Mouse (Mus musculus) heart, embryonic 13.5 days (tissue): ENCODE measurements around the gene Snx30. TPM values are rescaled to one million over a fixed set of nuclear protein-coding genes. Genes with fewer than 3 reads are reported as not detected.

ENCODE experiments used
- ATAC-seq: fragments of 200-750 bp; cut with Nextera tagmentation; 2 replicates; pipeline ENCODE4 v1.8.0; 2017; ENCODE audit warnings: moderate TSS enrichment; ENCODE audit not compliant: insufficient number of reproducible peaks, low FRiP score, low TSS enrichment; ENCODE audit errors: extremely low read depth
- H3K27ac ChIP-seq: fragments of 300-500 bp; sonication (generic); replicated peaks from 2 replicates; pipeline ENCODE4 v1.5.1; 2015; ENCODE audit warnings: moderate library complexity, mild to moderate bottlenecking, inconsistent platforms
- H3K27me3 ChIP-seq: fragments of 300-500 bp; sonication (generic); replicated peaks from 2 replicates; pipeline ENCODE4 v1.6.1; 2015; ENCODE audit warnings: mild to moderate bottlenecking, inconsistent platforms
- H3K36me3 ChIP-seq: fragments of 300-500 bp; sonication (generic); 2 replicates; pipeline ENCODE4 v1.6.1; 2015; ENCODE audit warnings: mild to moderate bottlenecking, inconsistent platforms
- H3K4me1 ChIP-seq: fragments of 300-500 bp; sonication (generic); 2 replicates; pipeline ENCODE4 v1.6.1; 2015; ENCODE audit warnings: inconsistent platforms
- H3K4me2 ChIP-seq: fragments of 300-500 bp; sonication (generic); 2 replicates; pipeline ENCODE4 v1.6.1; 2015; ENCODE audit warnings: inconsistent platforms, mild to moderate bottlenecking, moderate library complexity
- H3K4me3 ChIP-seq: fragments of 300-500 bp; sonication (generic); 2 replicates; pipeline ENCODE4 v1.5.1; 2015; ENCODE audit warnings: moderate library complexity, mild to moderate bottlenecking, inconsistent platforms
- H3K9ac ChIP-seq: fragments of 300-500 bp; sonication (generic); 2 replicates; pipeline ENCODE4 v1.6.1; 2015; ENCODE audit warnings: inconsistent platforms, mild to moderate bottlenecking, moderate library complexity
- H3K9me3 ChIP-seq: fragments of 300-500 bp; sonication (generic); 2 replicates; pipeline ENCODE4 v1.6.1; 2016; ENCODE audit warnings: inconsistent platforms
- WGBS: fragments of 180-500 bp; shearing (Covaris S2); methylation state at CpG from one replicate; pipeline ENCODE4 v1.1.7; 2015; ENCODE audit warnings: mixed read lengths; 5-methylcytosine and 5-hydroxymethylcytosine counted together
- polyA plus RNA-seq: library from polyadenylated mRNA; unstranded; fragments of >200 nt; fragmentation: Nextera tagmentation; extraction: Ambion mirVana; gene quantifications from 2 replicates; pipeline ENCODE4 v1.2.1, GENCODE M21; 2015

Gene Snx30
- polyA plus RNA-seq, 1 experiment from 2014 or later = 4.1 TPM

GRCm38 (mm10) chr4:59814094-59814493, 8.5 kb downstream of the Snx30 start:
- peak overlapping the region; percentile 48; the same call in 1 of the 2 replicates for H3K9ac ChIP-seq
- no peaks in the 10 kb centered on the region for H3K27me3 ChIP-seq

DNA sequence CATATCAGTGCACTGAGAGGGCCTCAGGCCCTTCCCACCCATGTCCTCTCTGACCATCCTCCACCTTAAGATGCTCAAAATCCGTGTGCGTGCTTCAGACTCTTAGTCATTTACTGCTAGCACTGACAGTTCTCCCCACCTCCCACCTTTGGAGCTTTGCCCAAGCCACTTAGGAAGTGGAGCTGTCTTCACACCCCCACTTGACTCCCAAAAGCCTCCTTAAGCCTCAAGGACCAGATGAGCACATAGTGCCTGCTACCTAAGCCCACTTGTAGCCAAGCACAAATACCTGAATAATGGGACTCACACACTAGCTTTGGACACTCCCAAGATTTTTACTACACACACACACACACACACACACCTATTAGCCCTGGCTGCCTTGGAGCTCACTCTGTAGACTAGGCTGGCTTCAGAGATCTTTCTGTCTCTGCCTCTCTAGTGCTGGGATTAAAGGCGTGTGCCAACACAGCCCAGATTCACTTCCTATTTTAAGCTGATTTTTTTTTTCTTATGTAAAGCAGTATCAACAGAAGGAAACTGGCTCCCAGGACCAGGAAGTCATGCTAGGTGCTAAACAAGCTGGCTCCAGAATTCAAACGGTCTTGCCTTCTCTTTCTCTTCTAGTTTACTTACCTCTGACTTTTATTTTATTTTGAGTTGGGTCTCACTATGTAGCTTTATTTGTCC, 9.6 kb downstream of the Snx30 start:
- H3K27me3 ChIP-seq = no peaks in the 10 kb centered on the region
- H3K27ac ChIP-seq = no peak overlapping the region
- H3K9ac ChIP-seq = no peak overlapping the region
- H3K4me2 ChIP-seq = no peak overlapping the region
- peaks cover 65% of the 10 kb centered on the region for H3K4me1 ChIP-seq
- WGBS = 54% methylated on average over 4 of the region's 4 CpGs
- no peaks in the 10 kb centered on the region for H3K36me3 ChIP-seq
- H3K9me3 ChIP-seq = no peaks in the 10 kb centered on the region
- no peak overlapping the region for H3K4me3 ChIP-seq
- ATAC-seq = no peak

More at GRCm38 (mm10) chr4:59814094-59814493, 8.5 kb downstream of the Snx30 start:
- Histone ChIP-seq H3K4me3 (no peak overlapping the region), H3K27ac (peak overlapping the region; percentile 33; the same call in 1 of the 2 replicates), H3K4me2 (peak overlapping the region; percentile 20; the same call in 1 of the 2 replicates), H3K9me3 (no peaks in the 10 kb centered on the region), H3K4me1 (peaks cover 56% of the 10 kb centered on the region), H3K36me3 (peaks cover 4% of the 10 kb centered on the region; the same call in 1 of the 2 replicates)
- no peak for ATAC-seq
- 22% methylated on average over 7 of the region's 7 CpGs for WGBS

DNA sequence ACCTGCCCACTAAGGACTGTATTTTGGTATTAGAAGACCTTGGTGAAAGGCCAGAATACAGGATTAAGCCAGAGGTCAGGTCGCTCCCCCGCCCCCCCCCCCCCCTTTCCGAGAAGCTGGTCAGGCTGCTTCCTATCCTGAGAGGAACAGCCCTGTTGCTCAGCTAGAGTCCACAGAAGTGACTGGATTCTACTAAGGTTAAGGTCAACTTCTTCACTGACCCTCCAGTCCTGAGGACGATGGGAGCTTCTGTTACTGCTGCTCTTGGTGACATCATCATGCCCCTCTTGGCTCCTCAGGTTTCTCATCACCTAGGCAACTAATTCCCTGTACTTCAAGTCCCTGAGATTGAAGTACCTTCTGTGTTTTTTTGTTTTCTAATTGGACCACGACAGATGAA, 10.4 kb downstream of the Snx30 start:
- H3K27ac ChIP-seq = no peak overlapping the region
- H3K9ac ChIP-seq = no peak overlapping the region
- peaks cover 65% of the 10 kb centered on the region for H3K4me1 ChIP-seq
- no peaks in the 10 kb centered on the region for H3K27me3 ChIP-seq
- H3K4me2 ChIP-seq = no peak overlapping the region
- 55% methylated on average over 5 of the region's 5 CpGs for WGBS
- no peaks in the 10 kb centered on the region for H3K36me3 ChIP-seq
- no peaks in the 10 kb centered on the region for H3K9me3 ChIP-seq
- H3K4me3 ChIP-seq = no peak overlapping the region
- ATAC-seq = no peak

DNA sequence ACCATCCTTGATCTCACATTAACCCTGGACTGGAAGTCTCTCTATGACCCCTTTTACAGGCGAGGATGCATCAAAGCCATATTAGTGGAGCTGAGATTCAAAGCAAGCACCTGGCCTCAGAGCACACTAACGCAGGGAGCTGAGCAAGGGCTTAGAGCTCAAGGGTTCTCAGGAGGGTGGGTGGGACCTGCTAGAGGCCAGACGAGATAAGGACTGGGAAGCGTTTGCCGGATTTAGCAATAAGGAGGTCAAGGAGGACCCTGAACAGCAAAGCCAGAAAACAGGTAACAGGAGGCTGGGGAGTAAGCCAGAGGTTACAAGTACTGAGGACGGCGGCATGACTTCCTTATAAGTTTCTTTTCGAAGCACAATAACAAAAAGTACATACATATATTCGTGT, 10.8 kb downstream of the Snx30 start:
- Histone ChIP-seq H3K9ac (no peak overlapping the region), H3K4me2 (no peak overlapping the region), H3K27me3 (no peaks in the 10 kb centered on the region), H3K4me1 (peaks cover 65% of the 10 kb centered on the region), H3K36me3 (no peaks in the 10 kb centered on the region), H3K27ac (no peak overlapping the region), H3K4me3 (no peak overlapping the region), H3K9me3 (no peaks in the 10 kb centered on the region)
- WGBS = 40% methylated on average over 9 of the region's 9 CpGs
- no peak for ATAC-seq

DNA sequence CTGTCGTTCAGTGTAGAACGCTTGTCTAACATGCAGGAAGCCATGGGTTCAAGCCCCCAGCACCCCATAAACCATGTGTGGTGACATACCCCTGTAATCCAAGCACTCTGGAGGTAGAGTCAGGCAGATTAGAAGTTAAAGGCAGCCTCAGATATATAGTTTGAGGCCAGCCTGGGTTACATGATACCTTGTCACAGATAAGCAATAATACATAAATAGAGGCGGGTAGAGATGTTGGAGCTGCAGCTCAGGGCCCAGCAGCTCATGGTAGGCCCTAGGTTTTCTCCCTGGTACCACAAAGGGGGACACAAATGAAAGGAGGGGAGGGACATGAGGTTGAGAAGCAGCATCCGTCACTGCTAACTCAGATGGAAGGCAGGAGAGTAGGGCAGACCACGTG, 12.2 kb downstream of the Snx30 start:
- H3K27me3 ChIP-seq = no peaks in the 10 kb centered on the region
- H3K4me1 ChIP-seq = peaks cover 70% of the 10 kb centered on the region
- H3K27ac ChIP-seq = no peak overlapping the region
- WGBS = 61% methylated on average over 5 of the region's 5 CpGs
- no peak overlapping the region for H3K4me2 ChIP-seq
- H3K4me3 ChIP-seq = no peak overlapping the region
- ATAC-seq = no peak
- no peaks in the 10 kb centered on the region for H3K9me3 ChIP-seq
- no peaks in the 10 kb centered on the region for H3K36me3 ChIP-seq
- H3K9ac ChIP-seq = no peak overlapping the region

- no peak for ATAC-seq
- no peak overlapping the region for H3K9ac ChIP-seq
- H3K27me3 ChIP-seq = no peaks in the 10 kb centered on the region
- no peak overlapping the region for H3K4me3 ChIP-seq
- H3K9me3 ChIP-seq = no peaks in the 10 kb centered on the region
- H3K4me1 ChIP-seq = peaks cover 75% of the 10 kb centered on the region
- H3K4me2 ChIP-seq = no peak overlapping the region
- peak overlapping the region; percentile 5; the same call in 1 of the 2 replicates for H3K27ac ChIP-seq
- 74% methylated on average over 10 of the region's 10 CpGs for WGBS
- H3K36me3 ChIP-seq = no peaks in the 10 kb centered on the region
Measured at GRCm38 (mm10) chr4:59818498-59818897, 12.9 kb downstream of the Snx30 start.

GRCm38 (mm10) chr4:59819054-59819472, 13.4 kb downstream of the Snx30 start:
- no peaks in the 10 kb centered on the region for H3K27me3 ChIP-seq
- H3K27ac ChIP-seq = peak overlapping the region; percentile 5; the same call in 1 of the 2 replicates
- H3K4me2 ChIP-seq = peak overlapping the region; percentile 34
- no peaks in the 10 kb centered on the region for H3K9me3 ChIP-seq
- H3K4me1 ChIP-seq = peaks cover 75% of the 10 kb centered on the region
- H3K36me3 ChIP-seq = no peaks in the 10 kb centered on the region
- H3K4me3 ChIP-seq = no peak overlapping the region
- WGBS = 53% methylated on average over 7 of the region's 7 CpGs
- H3K9ac ChIP-seq = no peak overlapping the region
- ATAC-seq = no peak

DNA sequence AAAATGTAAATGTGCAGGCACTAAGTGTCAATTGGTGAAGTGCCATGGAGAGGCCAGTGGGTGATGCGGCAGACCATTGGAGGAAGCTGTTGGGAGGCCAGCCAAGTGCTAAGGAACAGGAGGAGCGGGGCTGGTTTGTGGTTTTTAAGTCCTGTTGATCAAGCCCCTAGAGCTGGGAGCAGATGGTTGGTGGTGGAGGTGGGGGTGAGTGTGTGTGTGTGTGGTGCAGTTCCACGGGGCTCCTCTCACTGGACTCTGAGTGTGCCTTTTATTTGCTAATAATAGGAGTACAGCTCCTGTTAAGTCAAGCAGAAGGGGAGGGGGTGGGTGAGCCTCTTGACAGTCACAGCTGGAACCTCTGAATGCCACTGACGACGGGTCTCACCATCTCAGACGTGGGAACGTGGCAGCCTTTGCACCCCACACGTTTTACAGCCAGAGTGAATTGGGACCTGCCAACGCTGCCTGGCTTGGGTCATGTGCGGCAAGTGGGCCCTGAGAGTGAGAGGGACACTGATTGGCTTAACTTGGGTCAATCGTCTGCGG, 13.9 kb downstream of the Snx30 start:
- Histone ChIP-seq H3K27ac (peak overlapping the region; percentile 5; the same call in 1 of the 2 replicates), H3K4me3 (no peak overlapping the region), H3K9me3 (no peaks in the 10 kb centered on the region), H3K9ac (no peak overlapping the region), H3K4me1 (peaks cover 72% of the 10 kb centered on the region), H3K4me2 (peak overlapping the region; percentile 34), H3K36me3 (no peaks in the 10 kb centered on the region), H3K27me3 (no peaks in the 10 kb centered on the region)
- ATAC-seq = no peak
- 39% methylated on average over 12 of the region's 12 CpGs for WGBS

GRCm38 (mm10) chr4:59821516-59821915, 15.9 kb downstream of the Snx30 start:
- Histone ChIP-seq H3K4me1 (peaks cover 53% of the 10 kb centered on the region), H3K36me3 (no peaks in the 10 kb centered on the region), H3K27me3 (no peaks in the 10 kb centered on the region), H3K27ac (no peak overlapping the region), H3K9ac (no peak overlapping the region), H3K4me2 (no peak overlapping the region), H3K4me3 (no peak overlapping the region), H3K9me3 (no peaks in the 10 kb centered on the region)
- WGBS = 94% methylated on average over 1 of the region's 1 CpGs
- no peak for ATAC-seq

- Histone ChIP-seq H3K4me1 (peaks cover 47% of the 10 kb centered on the region), H3K9ac (no peak overlapping the region), H3K4me2 (no peak overlapping the region), H3K27me3 (no peaks in the 10 kb centered on the region), H3K4me3 (no peak overlapping the region), H3K9me3 (no peaks in the 10 kb centered on the region), H3K27ac (no peak overlapping the region), H3K36me3 (no peaks in the 10 kb centered on the region)
- no peak for ATAC-seq
- 59% methylated on average over 4 of the region's 4 CpGs for WGBS
Measured at GRCm38 (mm10) chr4:59822119-59822518, 16.5 kb downstream of the Snx30 start.

DNA sequence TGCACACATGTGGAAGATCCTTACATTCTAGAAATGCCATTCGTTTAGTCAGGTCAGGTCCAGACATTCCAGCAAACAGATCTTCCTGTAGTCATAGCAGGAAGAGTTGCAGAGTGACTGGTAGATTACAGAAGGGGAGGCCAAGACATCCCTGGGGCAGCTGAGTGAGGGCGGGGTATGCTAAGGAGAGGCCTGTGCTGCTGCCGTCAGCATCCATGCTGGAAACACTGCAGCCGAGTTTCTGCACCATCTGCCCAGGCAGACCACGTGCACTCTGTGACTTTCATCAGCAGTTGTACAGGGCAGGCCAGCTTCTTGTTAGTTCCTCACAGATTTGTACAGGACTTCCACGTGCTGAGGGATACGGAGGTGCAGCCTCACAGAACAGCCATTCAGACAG, 17.8 kb downstream of the Snx30 start:
- Histone ChIP-seq H3K4me1 (peaks cover 34% of the 10 kb centered on the region), H3K4me2 (no peak overlapping the region), H3K36me3 (no peaks in the 10 kb centered on the region), H3K27ac (0 out of 2 replicates have a peak overlapping the region, but pooled peaks have one; percentile 8), H3K9ac (peak overlapping the region; percentile 50; the same call in 1 of the 2 replicates), H3K9me3 (no peaks in the 10 kb centered on the region), H3K27me3 (no peaks in the 10 kb centered on the region), H3K4me3 (no peak overlapping the region)
- WGBS = 32% methylated on average over 7 of the region's 7 CpGs
- peak; percentile 7; the same call in 1 of the 2 replicates for ATAC-seq

GRCm38 (mm10) chr4:59824860-59825259, 19.2 kb downstream of the Snx30 start:
- Histone ChIP-seq H3K27me3 (no peaks in the 10 kb centered on the region), H3K36me3 (no peaks in the 10 kb centered on the region), H3K9ac (no peak overlapping the region), H3K4me3 (no peak overlapping the region), H3K4me1 (peaks cover 20% of the 10 kb centered on the region), H3K27ac (no peak overlapping the region), H3K9me3 (no peaks in the 10 kb centered on the region), H3K4me2 (no peak overlapping the region)
- WGBS = 76% methylated on average over 5 of the region's 5 CpGs
- no peak for ATAC-seq
